Mouse (Mus musculus) kidney, adult 11 months (tissue): ENCODE data around the gene Selenom.
A peak's percentile ranks its signal among the peaks of the same experiment; 100 is the strongest.

ENCODE experiments used
- DNase-seq: peaks from one replicate; pipeline ENCODE4 v3.0.0; 2022

Gene Selenom

DNA sequence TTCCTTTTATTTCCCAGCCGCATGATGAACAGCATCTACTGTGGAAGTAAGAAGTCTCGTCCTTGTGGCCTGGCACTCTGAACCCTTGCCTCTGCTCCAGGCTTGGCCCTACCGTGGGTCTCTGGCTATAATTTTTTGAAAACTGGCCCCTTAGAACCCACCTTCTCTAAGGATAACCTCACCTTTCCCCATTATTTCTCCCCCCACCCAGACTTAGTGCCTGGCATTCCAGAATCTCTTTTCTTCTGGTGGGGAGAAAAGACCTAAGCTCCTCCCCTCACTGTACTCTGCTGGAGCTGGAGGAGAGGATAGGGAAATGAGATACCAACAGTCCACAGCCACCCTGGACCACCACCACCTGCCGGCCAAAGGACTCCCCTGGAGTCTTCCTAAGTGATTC lies 732 bp downstream of the Selenom start:
- no peak for DNase-seq

DNA sequence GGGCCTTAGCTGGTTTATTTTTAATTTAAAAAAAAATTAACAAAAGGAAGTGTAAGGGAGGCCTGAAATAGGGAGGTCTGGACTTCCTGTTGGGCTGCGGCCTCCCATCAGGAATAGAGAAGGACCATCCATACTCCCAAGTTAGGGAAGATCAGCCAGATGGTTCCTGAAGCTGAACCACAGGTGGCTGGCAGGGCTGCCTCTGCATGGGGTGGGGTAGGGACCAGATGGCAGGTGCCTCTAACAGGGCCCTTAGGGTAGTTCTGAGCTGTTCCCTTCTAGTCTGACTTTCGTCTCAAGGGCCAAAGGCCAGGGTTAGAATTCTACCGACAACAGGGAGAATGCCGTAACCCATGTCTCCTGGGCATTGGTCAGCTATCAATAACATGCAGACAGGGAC lies 1.2 kb downstream of the Selenom start:
- DNase-seq = no peak

DNA sequence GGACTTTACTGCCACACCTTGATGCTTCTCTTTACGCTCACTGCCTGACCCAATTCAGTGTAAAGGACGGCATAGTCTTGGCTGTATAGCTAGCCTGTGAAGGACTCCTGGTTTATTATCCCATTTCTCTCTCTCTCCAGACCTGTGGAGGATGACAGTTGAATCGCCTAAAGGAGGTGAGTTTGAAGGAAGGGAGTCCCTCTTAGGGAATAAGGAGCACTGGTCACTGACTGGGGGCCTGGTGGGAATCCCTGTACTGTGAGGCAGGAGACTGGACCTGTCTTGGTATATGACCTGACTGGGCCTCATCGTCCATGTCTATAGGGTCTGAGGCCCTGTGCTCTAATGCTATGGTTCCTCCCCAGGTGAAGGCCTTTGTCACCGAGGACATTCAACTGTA lies 1.6 kb downstream of the Selenom start:
- no peak for DNase-seq

DNA sequence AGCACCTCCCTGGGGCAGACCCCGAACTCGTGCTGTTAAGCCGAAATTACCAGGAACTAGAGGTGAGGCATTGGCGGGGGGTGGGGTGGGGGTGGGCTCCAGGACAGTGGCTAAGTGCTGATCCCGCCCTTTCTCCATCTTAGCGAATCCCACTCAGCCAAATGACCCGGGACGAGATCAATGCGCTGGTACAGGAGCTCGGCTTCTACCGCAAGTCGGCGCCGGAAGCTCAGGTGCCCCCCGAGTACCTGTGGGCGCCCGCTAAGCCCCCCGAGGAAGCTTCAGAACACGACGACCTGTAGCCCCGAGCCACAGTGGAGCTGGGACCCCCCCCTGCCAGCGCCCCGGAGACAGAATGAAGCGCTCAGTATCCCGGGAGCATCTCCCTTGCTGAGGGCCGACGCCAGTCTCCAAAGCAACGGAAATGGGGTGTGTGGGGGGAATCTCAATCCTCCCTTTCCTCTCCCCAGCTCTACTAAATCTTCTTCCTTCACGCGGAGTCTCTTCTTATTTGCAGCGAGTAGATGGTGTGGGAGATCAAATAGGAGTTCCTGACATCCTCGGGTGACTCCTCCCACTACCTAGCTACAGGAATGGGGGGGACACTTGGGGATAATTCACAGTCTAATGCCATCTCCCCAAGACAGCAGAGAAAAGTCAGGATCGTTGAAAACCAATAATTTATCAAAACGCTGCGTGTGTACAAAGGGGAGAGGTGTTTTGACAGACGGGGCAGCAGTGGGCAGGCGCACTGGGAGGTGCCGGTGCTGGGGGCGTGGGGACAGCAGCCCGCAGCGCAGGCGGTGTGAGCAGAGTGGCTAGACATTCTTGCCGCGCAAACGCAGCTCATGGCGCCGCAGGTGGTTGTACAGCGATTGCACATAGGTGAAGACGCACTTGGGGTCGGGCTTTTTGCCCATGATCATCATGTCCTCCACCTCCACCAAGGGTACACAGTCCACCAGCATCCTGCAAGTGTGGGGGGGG lies 2.7 kb downstream of the Selenom start:
- DNase-seq = peak; percentile 19

DNA sequence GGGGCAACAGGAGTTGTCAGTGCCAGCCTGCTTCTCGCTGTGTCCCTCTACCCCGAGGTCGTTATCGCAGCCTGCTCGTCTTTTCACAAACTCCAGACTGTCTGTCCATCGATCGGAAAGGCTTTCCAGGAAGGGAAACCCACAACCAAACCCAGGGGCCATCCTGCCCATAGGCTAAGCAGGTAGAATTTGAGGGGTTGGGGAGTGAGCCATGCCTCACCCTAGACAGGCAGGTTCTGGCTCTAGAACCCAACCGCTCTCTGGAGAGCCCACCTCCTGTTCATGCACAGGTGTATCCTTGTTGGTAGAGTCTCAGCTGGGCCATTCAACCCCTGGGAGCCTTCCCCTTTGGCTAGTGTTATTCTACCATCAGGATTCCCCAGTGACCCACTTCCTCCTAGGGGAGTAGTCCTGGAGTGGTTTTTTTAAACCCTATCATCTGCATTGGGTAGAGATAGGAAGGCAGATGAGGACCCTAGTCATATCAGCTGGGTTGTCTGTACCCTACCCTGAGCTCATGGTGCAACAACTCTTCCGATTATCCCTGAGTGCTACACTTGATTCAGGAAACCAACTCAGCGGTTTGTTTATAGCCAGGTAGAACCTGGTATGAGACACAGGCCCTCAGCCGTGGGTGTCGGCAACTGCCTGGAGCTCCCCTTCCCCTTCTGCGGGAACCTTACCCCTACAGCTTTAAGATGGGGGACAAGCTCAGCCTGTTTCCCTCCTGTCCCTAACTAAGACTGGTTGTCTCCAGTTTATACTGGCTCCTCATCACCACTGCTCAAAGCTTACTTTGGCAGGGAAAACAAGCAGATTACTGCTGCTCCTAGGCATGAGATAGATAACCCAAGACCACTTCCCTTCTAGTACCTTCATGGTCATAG lies 3.6 kb downstream of the Selenom start:
- peak; percentile 38 for DNase-seq

DNA sequence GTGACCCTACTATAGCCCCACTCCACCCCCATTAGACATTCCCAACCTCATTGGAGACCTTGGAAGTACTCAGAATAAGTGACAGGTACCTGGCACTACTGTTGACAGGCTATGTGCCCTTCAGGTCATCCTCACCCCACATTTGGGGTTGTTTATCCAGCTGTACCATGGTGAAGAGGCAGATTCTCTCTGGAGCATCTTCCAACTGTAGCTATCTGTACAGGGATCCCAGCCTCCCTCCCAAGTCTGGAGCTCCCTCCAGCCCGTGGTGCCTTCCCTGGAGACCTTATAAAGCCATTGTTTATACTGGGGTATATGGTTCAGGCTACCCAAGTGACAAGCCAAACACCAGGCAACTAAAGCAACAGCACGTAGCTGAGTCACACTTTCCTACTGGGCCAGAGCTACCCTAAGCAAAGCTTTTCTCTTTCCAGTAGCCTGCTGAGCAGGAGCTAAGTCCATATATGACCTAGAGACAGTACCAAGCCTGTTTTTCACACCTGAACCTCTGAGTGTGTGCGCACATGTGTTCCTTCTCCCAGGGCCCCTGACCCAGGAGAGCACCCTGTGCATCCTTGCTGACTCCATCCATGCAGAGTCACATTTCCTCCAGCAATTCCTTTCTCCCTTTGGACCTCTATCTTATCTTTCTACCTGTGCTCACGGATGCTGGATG lies 4.7 kb downstream of the Selenom start:
- no peak for DNase-seq

DNA sequence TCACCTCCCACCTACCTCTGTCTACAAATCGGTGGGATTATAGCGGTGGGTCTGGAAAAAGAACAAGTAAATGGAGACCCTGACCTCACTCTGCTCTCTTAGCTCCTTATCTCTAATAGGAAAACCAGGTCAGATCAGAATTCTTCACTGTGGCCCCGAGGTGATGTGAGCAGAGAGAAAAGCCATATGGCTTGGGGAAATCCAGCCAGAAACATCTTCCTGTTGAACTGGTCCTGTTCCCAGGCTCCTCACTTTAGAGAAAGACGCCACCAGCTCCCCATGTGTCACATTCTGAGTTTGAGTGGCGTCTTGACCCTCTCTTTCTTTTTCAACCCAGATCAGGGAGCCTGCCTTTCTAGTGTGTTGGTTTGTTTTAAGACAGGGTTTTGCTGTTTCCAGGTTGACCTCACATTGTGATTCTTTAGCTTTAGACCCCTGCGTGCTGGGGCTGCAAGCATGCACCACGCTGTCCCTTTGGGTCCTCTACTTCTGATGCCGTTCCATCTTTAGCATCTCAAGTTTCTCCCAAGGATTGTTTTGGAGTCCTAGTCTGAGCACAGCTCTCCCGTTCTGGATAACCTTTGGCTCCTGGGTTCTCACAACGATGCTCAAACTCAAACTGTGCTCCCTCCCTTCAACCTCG lies 5.4 kb downstream of the Selenom start:
- DNase-seq = no peak

DNA sequence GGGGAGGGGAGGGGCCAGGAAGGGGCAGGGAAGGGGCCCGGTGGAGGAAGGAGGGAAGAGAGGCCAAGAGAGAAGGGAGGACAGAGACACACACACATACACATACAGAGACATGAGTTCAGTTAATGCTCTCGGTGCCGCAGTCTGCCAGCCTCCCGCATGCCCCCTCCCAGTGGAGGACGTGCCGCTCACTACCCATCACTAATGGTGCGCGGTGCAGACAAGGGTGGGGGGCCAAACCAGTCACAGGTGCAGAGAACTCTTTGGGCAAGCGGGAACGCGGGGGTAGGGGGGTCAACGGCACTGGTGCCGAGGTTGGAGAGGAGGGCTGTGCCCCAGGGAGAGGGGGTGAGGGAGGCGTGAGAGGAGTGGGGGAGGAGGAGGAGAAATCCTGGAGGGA lies 6.4 kb downstream of the Selenom start:
- DNase-seq = no peak

DNA sequence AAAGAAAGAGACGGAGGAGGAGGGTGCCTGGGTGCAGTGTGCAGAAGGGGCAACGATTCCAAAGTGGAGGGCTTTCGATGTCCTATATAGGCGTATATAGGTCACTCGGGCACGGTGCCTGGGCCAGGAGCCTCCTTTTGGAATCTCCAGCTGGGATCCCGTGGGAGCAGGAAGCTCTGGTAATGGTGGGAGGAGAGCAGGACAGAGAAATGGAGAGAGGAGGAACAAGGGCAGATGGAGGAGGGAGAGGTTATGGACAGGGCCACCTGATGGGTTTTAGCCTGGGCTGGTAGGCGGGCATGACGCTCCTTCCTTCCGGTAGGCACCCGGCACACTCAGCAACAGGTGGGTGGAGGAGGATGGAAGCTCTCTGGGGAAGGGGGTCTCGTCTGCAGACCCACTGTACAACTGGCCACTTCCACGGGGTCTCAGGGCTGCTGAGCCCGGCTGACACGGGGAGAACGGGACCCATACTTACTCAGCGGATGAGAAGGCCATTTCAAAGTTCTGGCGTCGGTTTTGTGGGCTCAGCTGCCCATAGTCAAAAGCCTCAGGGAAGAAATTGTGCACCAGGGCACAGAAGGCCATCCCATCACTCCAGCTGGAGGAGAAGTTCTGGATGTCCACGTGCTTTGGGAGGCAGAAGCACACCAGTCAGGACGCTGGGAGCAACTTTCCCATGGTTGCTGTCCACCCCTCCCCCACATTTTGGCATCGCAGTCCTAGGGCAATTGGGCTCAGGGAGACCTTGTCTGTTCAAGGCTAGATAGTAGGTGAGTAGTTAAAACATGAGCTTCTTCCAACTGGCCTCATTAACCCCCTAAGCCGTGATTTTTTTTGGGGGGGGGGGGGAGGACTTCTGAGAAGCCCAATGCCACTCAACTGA lies 7.1 kb downstream of the Selenom start:
- DNase-seq = no peak

DNA sequence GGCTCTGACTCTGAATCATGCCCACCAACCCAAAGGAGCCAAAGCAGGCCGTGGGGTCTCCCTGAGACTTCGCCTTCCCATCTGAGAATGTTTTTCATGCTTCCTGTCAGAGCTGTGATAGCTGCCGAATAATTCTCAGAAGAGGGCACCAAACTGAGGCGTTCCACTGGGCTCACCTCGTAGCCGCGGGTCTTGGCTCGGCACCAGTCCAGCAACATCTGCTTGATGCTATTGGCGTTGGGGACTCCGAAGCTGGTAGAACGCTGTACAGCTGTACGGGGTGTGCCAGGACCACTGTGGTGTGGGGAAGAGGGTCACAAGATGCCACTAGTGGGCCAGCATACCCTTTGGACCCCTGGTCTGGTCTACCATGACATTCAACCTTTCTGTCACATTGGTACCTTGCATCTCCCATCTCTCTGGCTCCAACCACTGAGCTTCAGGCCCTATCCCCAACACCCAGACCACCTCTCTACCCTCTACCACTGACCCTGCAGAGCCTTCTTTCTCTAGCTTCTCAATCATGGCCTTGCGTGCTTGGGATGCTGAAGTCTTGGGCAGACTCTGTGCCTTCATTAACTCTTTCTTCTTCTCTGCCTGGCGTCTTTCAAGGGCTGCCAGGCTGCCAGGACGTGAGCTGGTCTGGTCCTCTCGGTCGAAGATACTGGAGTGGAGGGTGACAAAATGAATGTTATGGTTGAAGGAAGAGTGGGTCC lies 8.0 kb downstream of the Selenom start:
- no peak for DNase-seq

DNA sequence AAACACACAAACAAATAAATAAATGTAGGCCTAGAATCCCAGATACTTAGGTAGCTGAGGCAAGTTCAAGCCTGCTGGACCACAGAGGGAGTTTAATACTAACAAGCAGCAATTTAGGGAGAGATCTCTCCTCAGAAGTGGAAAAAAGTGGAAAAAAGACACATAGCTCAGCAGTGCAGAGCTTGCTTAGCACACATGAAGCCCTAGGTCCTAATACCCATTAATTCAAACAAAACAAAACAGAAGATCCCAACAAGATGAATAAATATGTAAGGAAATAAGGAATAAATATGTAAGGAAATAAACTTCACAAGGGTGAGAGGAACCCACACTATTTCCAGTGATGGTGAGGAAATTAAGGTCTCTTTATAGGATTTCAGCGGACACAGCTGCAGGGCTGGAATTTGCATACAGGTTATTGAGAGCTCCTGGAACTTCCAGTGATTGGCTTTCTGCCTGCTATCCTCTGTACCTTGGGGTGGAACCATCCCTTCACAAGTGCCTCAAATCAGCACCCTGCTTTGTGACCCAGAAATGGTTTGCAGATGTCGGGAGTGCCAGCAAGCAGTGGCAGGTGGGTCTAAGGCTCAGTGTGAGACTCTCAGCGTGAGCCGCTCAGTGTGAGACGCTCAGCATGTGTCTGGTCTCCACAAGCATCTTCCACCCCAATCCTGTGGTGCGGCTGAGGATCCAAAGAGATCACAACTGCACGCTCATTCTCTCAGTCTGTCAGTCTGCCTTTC lies 9.5 kb downstream of the Selenom start:
- no peak for DNase-seq

DNA sequence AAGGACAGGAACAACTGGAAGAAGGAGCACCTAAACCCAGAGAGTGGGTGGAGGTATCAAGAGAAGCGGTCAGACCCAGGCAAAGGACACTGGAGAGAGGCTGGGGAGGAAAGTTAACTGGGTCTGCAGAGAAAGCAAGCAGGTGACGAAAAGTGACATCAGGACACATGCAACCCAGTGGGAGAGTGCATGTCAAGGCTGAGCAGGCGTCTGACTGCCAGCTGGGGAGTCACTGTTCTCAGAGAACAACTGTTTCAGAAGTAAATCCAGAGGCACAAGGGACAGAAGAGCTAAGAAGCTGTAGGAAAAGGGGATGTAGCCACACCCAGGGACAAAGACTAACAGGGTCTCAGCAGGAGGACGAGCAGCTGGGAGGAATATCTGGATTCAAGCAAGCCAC lies 11.1 kb downstream of the Selenom start:
- no peak for DNase-seq

DNA sequence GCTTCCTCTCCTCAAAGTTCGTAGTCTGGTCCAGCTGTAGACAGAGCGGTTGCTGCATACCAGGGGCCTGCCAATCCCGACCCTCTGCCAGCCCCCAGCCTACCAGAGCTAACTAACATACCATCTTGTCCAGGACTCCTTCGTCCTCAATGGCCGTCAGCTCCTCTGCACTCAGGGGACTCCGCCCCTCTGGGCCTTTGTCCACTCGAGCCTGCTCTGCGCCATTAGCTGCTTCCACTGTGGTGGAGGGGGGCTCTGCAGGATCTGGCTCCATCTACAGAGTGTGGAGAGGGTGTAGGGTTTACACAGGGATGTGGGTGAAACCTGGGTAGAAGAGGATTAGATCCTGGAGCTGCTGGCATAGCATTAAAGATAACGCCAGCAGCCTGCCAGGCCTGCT lies 11.7 kb downstream of the Selenom start:
- DNase-seq = no peak

DNA sequence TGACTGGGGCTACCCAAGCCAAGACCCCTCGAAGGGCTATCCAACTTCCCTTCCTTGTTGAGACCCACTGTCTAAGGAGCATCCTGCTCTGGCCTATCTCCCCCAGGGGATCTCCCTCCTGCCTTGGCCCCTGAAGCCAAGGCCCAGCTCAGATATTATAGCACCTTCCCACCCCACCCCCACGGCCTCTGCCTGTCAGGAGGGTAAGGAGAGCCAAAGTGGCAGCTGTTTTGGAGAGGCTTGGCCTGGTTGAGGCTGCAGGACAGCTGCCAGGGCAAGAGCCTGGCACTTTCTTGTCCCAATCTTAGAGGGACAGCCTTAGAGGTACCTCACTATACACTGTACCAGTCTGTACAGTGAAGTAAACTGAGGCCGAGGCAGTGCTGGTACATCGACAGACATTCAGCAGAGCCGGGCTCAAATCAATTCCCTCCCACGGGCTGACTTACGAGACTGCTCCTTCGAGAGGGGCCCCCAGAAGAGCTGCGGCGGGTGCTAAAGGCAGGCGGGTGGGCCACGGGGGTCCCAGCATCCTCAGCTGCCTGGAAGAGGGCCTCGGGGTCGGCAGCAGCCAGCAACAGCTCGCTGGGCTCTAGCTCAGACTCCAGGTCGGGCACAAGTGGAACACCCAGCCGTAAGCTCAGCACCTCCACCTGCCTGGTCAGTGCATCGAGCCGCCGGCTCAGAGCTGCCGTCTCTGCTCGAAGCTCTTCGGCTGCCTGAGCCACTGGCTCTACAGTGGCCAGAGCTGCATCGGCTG lies 12.7 kb downstream of the Selenom start:
- no peak for DNase-seq

DNA sequence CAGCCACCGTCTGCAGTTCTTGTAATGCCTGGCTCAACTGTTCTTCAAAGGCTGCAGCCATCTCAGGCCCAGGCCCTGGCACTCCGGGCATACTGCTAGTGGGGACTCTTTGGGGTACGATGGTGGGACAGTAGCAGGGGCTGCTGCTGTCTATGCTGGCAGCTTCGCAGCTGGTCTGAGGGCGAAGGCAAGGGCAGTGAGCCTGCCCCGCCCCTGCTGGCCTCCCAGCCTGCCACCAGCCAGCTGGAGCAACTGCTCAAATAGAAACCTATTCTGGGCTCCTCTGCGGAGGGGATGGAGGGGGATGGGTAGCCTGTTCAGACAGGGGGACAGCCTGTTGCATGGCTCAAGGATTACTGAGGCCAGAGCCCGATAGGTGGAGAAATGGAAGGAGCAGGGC lies 13.3 kb downstream of the Selenom start:
- no peak for DNase-seq

DNA sequence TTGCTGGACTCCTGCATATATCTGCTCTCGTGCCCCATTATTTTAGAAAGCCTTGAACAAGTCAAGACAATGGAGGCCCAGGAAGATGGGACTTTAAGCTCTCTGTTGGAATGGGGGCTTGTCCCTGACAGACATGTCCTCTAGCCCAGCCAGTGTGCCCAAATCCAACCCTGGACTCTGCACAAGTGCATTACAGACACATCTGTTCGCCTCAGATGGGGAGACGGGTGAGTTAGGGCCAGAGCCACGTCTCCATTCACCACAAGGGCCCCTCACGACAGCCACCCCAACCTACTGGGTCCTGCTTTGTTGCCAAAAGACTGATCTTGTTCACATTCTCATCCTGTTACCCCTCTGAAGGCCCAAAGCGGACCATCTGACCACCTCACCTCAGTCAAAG lies 13.7 kb downstream of the Selenom start:
- DNase-seq = no peak

DNA sequence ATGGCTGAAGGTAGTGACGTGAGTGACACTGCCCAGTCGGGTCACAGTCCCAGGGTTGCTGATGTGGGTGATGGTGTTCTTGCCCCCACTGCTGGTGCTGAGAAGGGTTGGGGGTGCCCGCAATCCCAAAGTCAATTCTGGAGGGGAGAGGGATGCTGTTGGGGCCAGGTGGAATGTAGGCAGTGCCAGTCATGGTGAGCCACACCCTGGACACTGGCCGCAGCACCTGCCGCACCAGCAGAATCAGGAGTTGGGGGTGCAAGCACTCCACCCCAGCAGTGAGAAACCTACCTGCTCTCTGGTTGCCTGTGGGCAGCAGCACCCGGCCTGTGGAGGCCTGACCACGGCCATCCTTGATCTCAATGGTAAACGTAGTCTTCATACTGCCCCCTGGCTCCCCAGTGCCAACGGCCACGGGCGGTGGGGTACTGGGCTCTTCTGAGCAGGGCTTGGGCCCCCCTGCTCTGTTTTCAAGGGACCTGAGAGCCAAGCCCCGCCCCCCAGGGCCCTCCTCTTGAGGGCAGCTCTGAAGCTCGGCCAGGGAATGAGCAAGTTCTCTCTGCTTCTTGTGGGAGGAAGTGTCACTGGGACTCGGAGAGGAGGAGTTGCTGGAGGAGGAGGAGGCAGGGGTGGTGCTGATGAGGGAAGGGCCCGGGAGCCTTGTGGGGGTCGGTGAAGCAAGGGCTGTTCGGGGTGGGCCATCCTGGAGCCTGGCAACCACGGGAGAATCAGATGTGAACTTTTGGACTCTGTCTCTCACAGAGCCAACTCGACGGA lies 15.2 kb downstream of the Selenom start:
- DNase-seq = peak; percentile 54

DNA sequence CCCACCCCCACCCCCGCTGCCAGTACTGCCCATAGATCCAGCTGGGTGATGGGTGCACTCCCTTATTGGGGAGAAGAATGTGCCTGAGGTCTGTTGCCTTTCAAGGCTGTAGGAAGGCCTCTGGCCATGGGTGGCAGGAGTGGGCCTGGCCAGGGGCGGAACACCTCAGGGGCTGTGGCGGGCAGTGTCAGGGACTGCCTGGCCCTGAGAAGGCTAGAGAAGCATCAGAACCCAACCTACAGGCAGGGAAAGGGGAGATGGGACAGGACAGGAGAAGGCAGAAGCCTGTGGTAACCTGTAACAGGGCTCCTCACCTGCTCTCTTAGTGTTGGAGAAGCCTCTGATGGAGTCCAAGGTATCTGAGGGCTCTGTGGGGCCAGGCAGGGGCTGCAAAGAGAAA lies 16.2 kb downstream of the Selenom start:
- no peak for DNase-seq

DNA sequence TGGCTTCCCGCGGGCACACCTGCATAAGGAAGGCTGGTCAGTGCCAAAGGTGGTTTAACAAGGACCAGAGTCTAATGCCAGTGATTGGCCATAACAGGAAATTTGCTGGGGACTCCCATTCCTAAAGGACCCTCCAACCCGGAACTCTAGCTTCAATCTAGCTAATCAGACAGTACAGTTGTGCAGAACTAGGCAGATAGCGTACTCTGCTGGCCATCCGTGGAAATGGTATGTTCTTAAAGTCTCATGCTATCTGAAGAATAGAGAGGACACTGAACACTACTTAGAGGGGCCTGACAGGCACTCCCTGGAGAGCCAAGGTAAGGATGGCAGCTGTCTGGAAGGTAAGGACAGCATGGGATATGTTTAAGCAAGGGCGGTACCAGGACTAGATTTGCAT lies 17.1 kb downstream of the Selenom start:
- DNase-seq = no peak
